Mouse (Mus musculus) lung, adult 2 months (tissue): ENCODE measurements at regions not wholly inside any gene's neighbourhood (a gene's known extent, or its start where the extent isn't known, plus 50 kb on each side); places are given as distances from the start of the nearest gene placed in this dataset.

Experiments used
- CTCF ChIP-seq: fragments of 200-500 bp; IDR thresholded peaks from 2 replicates; pipeline ENCODE4 v1.5.1; 2011; ENCODE audit warnings: mild to moderate bottlenecking, low read length, control low read depth; ENCODE audit not compliant: insufficient read depth
- POLR2A ChIP-seq: fragments of 200-500 bp; IDR thresholded peaks from 2 replicates; pipeline ENCODE4 v1.6.1; 2011; ENCODE audit warnings: low read depth, mild to moderate bottlenecking, control low read depth, low read length, borderline replicate concordance; ENCODE audit errors: extremely low read depth

GRCm38 (mm10) chr9:101402544-101403194 is 151.1 kb upstream of the Ppp2r3a start:
- no peak for TF ChIP-seq CTCF
- TF ChIP-seq POLR2A, result no peak
